ENCODE assay signal across 16 mouse cellular contexts in the genomic region with DNA sequence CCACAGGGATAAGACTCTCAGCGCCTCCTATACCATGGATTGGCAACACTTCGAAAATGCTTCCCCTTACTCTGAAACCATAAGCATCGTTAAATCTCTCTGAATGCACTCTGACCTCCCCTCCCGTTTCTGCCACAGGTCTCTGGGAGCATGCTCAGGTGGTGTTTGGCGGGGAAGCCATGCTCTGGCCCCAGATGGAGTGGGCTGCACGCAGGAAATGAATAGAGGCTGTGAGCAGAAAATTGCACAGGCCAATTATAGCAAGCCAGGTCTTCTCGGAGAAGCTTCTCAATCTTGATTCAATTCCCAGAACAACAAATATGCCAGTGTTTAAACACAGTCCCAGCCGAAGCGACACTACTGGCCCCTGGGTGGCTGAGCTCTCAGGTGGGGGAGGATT.
DNase-seq lines count a peak whose midpoint lies in the region; ATAC-seq and TF ChIP-seq lines count a peak whose summit lies in the region.
"Had no signal": no experiment of that assay in that cellular context is flagged by ENCODE, and none has a peak within 500 bp of the region (broad histone marks: within the 10 kb centered on the region; RNA-seq: fewer than 3 reads in every experiment).

No protein-coding gene starts in this region.

- peaks cover 15% of the 10 kb centered on the region for H3K4me1 ChIP-seq in intestine, embryonic 14.5 days (replicated peaks; ENCODE audit: control insufficient read depth, insufficient read depth, low read length)
- H3K4me1 ChIP-seq in intestine, postnatal 0 days (replicated peaks; ENCODE audit: control insufficient read depth, insufficient read depth, low read length): no peaks in the 10 kb centered on the region
- peaks cover 59% of the 10 kb centered on the region for H3K4me1 ChIP-seq in embryonic facial prominence, embryonic 10.5 days
- H3K4me1 ChIP-seq in hindbrain, postnatal 0 days (ENCODE audit: insufficient read depth, low read length): peaks cover 33% of the 10 kb centered on the region

- no peak overlapping the region for H3K9ac ChIP-seq in intestine, embryonic 14.5 days (ENCODE audit: low read length)
- no peak overlapping the region for H3K9ac ChIP-seq in intestine, postnatal 0 days (ENCODE audit: low read depth, low read length)
- no peak overlapping the region for H3K9ac ChIP-seq in hindbrain, postnatal 0 days (replicated peaks; ENCODE audit: low read length)
- H3K9ac ChIP-seq: hindbrain, embryonic 15.5 days; stomach, embryonic 15.5 days had no signal

- ATAC-seq in intestine, embryonic 14.5 days (replicated peaks; ENCODE audit: low FRiP score, low TSS enrichment, low read depth): no peak
- no peak for ATAC-seq in intestine, postnatal 0 days
- ATAC-seq in hindbrain, postnatal 0 days: no peak
- ATAC-seq: lung, postnatal 0 days had no signal

- no peaks in the 10 kb centered on the region for H3K27me3 ChIP-seq in intestine, embryonic 14.5 days (replicated peaks; ENCODE audit: control insufficient read depth, insufficient read depth, low read length)
- H3K27me3 ChIP-seq in intestine, postnatal 0 days (replicated peaks; ENCODE audit: control insufficient read depth, insufficient read depth, low read length): no peaks in the 10 kb centered on the region
- peaks cover 12% of the 10 kb centered on the region; the same call in 1 of the 2 replicates for H3K27me3 ChIP-seq in embryonic facial prominence, embryonic 10.5 days (replicated peaks; ENCODE audit: low read depth, poor library complexity, severe bottlenecking)
- no peaks in the 10 kb centered on the region for H3K27me3 ChIP-seq in hindbrain, postnatal 0 days (ENCODE audit: insufficient read depth, low read length)
- H3K27me3 ChIP-seq: hindbrain, embryonic 15.5 days; stomach, embryonic 15.5 days had no signal

- DNase-seq in cerebellum, postnatal 10 days: peak; percentile 65 to 70
- no peak for DNase-seq in cerebellum, postnatal 4 days (ENCODE audit: low spot score in 2 of 2)
- no peak for DNase-seq in intestine, embryonic 14.5 days (ENCODE audit: low spot score)
- no peak for DNase-seq in embryonic facial prominence, embryonic 10.5 days (ENCODE audit: low spot score)
- peak; percentile 39 for DNase-seq in hindbrain, postnatal 0 days (ENCODE audit: low spot score)
- DNase-seq in B cell, adult 2 months: no peak
- DNase-seq in lung, postnatal 36 days: no peak
- DNase-seq: adrenal gland, postnatal 25 days; gastrocnemius, postnatal 36 days; kidney, postnatal 36 days; thymus, postnatal 25 days had no signal

- no peaks in the 10 kb centered on the region for H3K36me3 ChIP-seq in intestine, embryonic 14.5 days (ENCODE audit: control insufficient read depth, insufficient read depth, low read length)
- H3K36me3 ChIP-seq in intestine, postnatal 0 days (ENCODE audit: control insufficient read depth, insufficient read depth): peaks cover under 1% of the 10 kb centered on the region; the same call in 1 of the 2 replicates
- no peaks in the 10 kb centered on the region for H3K36me3 ChIP-seq in embryonic facial prominence, embryonic 10.5 days (replicated peaks)
- H3K36me3 ChIP-seq in hindbrain, postnatal 0 days (ENCODE audit: insufficient read depth, low read length): no peaks in the 10 kb centered on the region
- H3K36me3 ChIP-seq: hindbrain, embryonic 15.5 days; stomach, embryonic 15.5 days had no signal

- no peak for TF ChIP-seq CTCF in intestine, postnatal 0 days (IDR thresholded peaks at IDR 0.05; ENCODE audit: low read depth)
- TF ChIP-seq CTCF in hindbrain, postnatal 0 days (IDR thresholded peaks at IDR 0.05; ENCODE audit: low read depth): no peak

- H3K4me2 ChIP-seq in intestine, embryonic 14.5 days (ENCODE audit: low read length): no peak overlapping the region
- no peak overlapping the region for H3K4me2 ChIP-seq in intestine, postnatal 0 days (replicated peaks; ENCODE audit: low read depth)
- H3K4me2 ChIP-seq in hindbrain, postnatal 0 days (ENCODE audit: low read depth, low read length): no peak overlapping the region
- H3K4me2 ChIP-seq: hindbrain, embryonic 15.5 days; liver, embryonic 11.5 days; stomach, embryonic 15.5 days had no signal

- no peak overlapping the region for H3K4me3 ChIP-seq in intestine, embryonic 14.5 days (ENCODE audit: low read depth, low read length)
- no peak overlapping the region for H3K4me3 ChIP-seq in intestine, postnatal 0 days (ENCODE audit: low read depth, low read length)
- no peak overlapping the region for H3K4me3 ChIP-seq in embryonic facial prominence, embryonic 10.5 days
- H3K4me3 ChIP-seq in hindbrain, postnatal 0 days (ENCODE audit: low read length): no peak overlapping the region
- H3K4me3 ChIP-seq: hindbrain, embryonic 15.5 days; stomach, embryonic 15.5 days had no signal

- WGBS in intestine, embryonic 14.5 days: 35% methylated on average over 9 of the region's 9 CpGs
- WGBS in intestine, postnatal 0 days: 47% methylated on average over 9 of the region's 9 CpGs
- 38% methylated on average over 9 of the region's 9 CpGs for WGBS in embryonic facial prominence, embryonic 10.5 days
- 29% methylated on average over 9 of the region's 9 CpGs for WGBS in hindbrain, postnatal 0 days

- H3K9me3 ChIP-seq in intestine, embryonic 14.5 days (ENCODE audit: control insufficient read depth, low read length): no peaks in the 10 kb centered on the region
- no peaks in the 10 kb centered on the region for H3K9me3 ChIP-seq in intestine, postnatal 0 days (ENCODE audit: control insufficient read depth)
- no peaks in the 10 kb centered on the region for H3K9me3 ChIP-seq in embryonic facial prominence, embryonic 10.5 days
- H3K9me3 ChIP-seq in hindbrain, postnatal 0 days (ENCODE audit: low read length): no peaks in the 10 kb centered on the region
- H3K9me3 ChIP-seq: hindbrain, embryonic 15.5 days; stomach, embryonic 15.5 days had no signal

- H3K27ac ChIP-seq in intestine, embryonic 14.5 days (ENCODE audit: low read depth): peak overlapping the region; percentile 22; the same call in 1 of the 2 replicates
- H3K27ac ChIP-seq in intestine, postnatal 0 days (ENCODE audit: low read depth, low read length): no peak overlapping the region
- H3K27ac ChIP-seq in embryonic facial prominence, embryonic 10.5 days (replicated peaks): peak overlapping the region; percentile 35
- peak overlapping the region; percentile 32; the same call in 1 of the 2 replicates for H3K27ac ChIP-seq in hindbrain, postnatal 0 days
- H3K27ac ChIP-seq: hindbrain, embryonic 15.5 days had no signal

Comparison
In these comparisons a context has a peak if more than half of its experiments do, and no peak if none do; other contexts are left out.
1. DNase-seq: peak in cerebellum, postnatal 10 days (2 of 2) and hindbrain, postnatal 0 days (single experiment); none in cerebellum, postnatal 4 days (0 of 2), intestine, embryonic 14.5 days (single experiment), embryonic facial prominence, embryonic 10.5 days (single experiment), B cell, adult 2 months (0 of 2) and lung, postnatal 36 days (single experiment).